Mouse (Mus musculus): ENCODE measurements at regions not wholly inside any gene's neighbourhood (a gene's known extent, or its start where the extent isn't known, plus 50 kb on each side); places are given as distances from the start of the nearest gene placed in this dataset.
"Not testable (repeated sequence)": the region's sequence is repeated elsewhere in the genome, so short reads cannot be mapped to it uniquely, and the experiment has no call there.

- no peak for DNase-seq
These were observed 85.0 kb downstream of the Glrx3 start for GRCm38 (mm10) chr7:137522450-137522849.

GRCm38 (mm10) chr7:137533476-137533875 is 96.1 kb downstream of the Glrx3 start:
- DNase-seq: no peak

- DNase-seq: no peak
These were observed 112.6 kb downstream of the Glrx3 start for GRCm38 (mm10) chr7:137549991-137550390.

GRCm38 (mm10) chr7:137552551-137553198 is 115.3 kb downstream of the Glrx3 start:
- no peak for DNase-seq

- DNase-seq: no peak
These were observed 118.1 kb downstream of the Glrx3 start for GRCm38 (mm10) chr7:137555481-137555880.

GRCm38 (mm10) chr7:137557439-137557838 is 120.0 kb downstream of the Glrx3 start:
- no peak for DNase-seq

- no peak for DNase-seq
These were observed 121.5 kb downstream of the Glrx3 start for GRCm38 (mm10) chr7:137558871-137559270.

GRCm38 (mm10) chr7:137570199-137570598 is 132.8 kb downstream of the Glrx3 start:
- no peak for DNase-seq

- no peak for DNase-seq
These were observed 138.1 kb downstream of the Glrx3 start for GRCm38 (mm10) chr7:137575491-137575890.

- DNase-seq: peak in 1 of 2 experiments; percentile 8
These were observed 138.8 kb downstream of the Glrx3 start for GRCm38 (mm10) chr7:137576251-137576650.

GRCm38 (mm10) chr7:137583556-137583955 is 146.1 kb downstream of the Glrx3 start:
- DNase-seq: no peak

GRCm38 (mm10) chr7:137584916-137585315 is 147.5 kb downstream of the Glrx3 start:
- DNase-seq: not testable (repeated sequence)

- peak; percentile 22 to 40 for DNase-seq
These were observed 156.2 kb downstream of the Glrx3 start for GRCm38 (mm10) chr7:137593570-137593969.

- DNase-seq: no peak
These were observed 158.2 kb downstream of the Glrx3 start for GRCm38 (mm10) chr7:137595567-137595966.

- no peak for DNase-seq
These were observed 158.7 kb downstream of the Glrx3 start for GRCm38 (mm10) chr7:137596161-137596560.

- DNase-seq: peak; percentile 39 to 44
These were observed 165.6 kb downstream of the Glrx3 start for GRCm38 (mm10) chr7:137603039-137603438.

- DNase-seq: no peak
These were observed 172.3 kb downstream of the Glrx3 start for GRCm38 (mm10) chr7:137609752-137610151.

- DNase-seq: no peak
These were observed 173.9 kb downstream of the Glrx3 start for GRCm38 (mm10) chr7:137611363-137611762.

GRCm38 (mm10) chr7:137611891-137612522 is 174.6 kb downstream of the Glrx3 start:
- DNase-seq: no peak

GRCm38 (mm10) chr7:137618406-137619133 is 181.2 kb downstream of the Glrx3 start:
- DNase-seq: no peak

GRCm38 (mm10) chr7:137619286-137619789 is 181.9 kb downstream of the Glrx3 start:
- DNase-seq: no peak

GRCm38 (mm10) chr7:137628266-137628665 is 190.9 kb downstream of the Glrx3 start:
- no peak for DNase-seq

GRCm38 (mm10) chr7:137629540-137629939 is 192.1 kb downstream of the Glrx3 start:
- no peak for DNase-seq

GRCm38 (mm10) chr7:137648621-137649020 is 211.2 kb downstream of the Glrx3 start:
- DNase-seq: no peak

All from thymus, postnatal 36 days (tissue).